Mouse (Mus musculus) lung, embryonic 14.5 days (tissue): ENCODE measurements around the gene Cd300ld. TPM values are rescaled to one million over a fixed set of nuclear protein-coding genes. Genes with fewer than 3 reads are reported as not detected.

Source experiments
- ATAC-seq: fragments of 200-750 bp; cut with Nextera tagmentation; 2 replicates; pipeline ENCODE4 v1.8.0; 2017; ENCODE audit warnings: mild to moderate bottlenecking, moderate TSS enrichment, moderate library complexity; ENCODE audit not compliant: insufficient read depth
- DNase-seq: peaks from one replicate; pipeline ENCODE4 v3.0.0-alpha.2; 2015
- H3K27ac ChIP-seq: fragments of 300-500 bp; sonication (generic); 2 replicates; pipeline ENCODE4 v1.5.1; 2014; ENCODE audit warnings: low read depth, mild to moderate bottlenecking, moderate library complexity
- H3K27me3 ChIP-seq: fragments of 300-500 bp; sonication (generic); 2 replicates; pipeline ENCODE4 v1.6.1; 2014; ENCODE audit warnings: low read length, control low read depth; ENCODE audit not compliant: insufficient read depth
- H3K36me3 ChIP-seq: fragments of 300-500 bp; sonication (generic); 2 replicates; pipeline ENCODE4 v1.6.1; 2014; ENCODE audit warnings: control low read depth; ENCODE audit not compliant: insufficient read depth
- H3K4me1 ChIP-seq: fragments of 300-500 bp; sonication (generic); 2 replicates; pipeline ENCODE4 v1.6.1; 2014; ENCODE audit warnings: antibody characterized with exemption, control low read depth; ENCODE audit not compliant: insufficient read depth
- H3K4me2 ChIP-seq: fragments of 300-500 bp; sonication (generic); 2 replicates; pipeline ENCODE4 v1.6.1; 2014; ENCODE audit warnings: mild to moderate bottlenecking
- H3K4me3 ChIP-seq: fragments of 300-500 bp; sonication (generic); 2 replicates; pipeline ENCODE4 v1.5.1; 2014; ENCODE audit warnings: low read depth, low read length
- H3K9ac ChIP-seq: fragments of 300-500 bp; sonication (generic); 2 replicates; pipeline ENCODE4 v1.6.1; 2014
- H3K9me3 ChIP-seq: fragments of 300-500 bp; sonication (generic); 2 replicates; pipeline ENCODE4 v1.6.1; 2016; ENCODE audit warnings: low read depth, low read length, control low read depth
- CTCF ChIP-seq: IDR thresholded peaks from 2 replicates; pipeline ENCODE4 v1.5.1; 2016; ENCODE audit warnings: antibody characterized with exemption, low read depth
- WGBS: fragments of 180-500 bp; shearing (Covaris S2); extraction: QIAGEN DNeasy Blood & Tissue Kit; methylation state at CpG from one replicate; pipeline ENCODE4 v1.1.7; 2014; 5-methylcytosine and 5-hydroxymethylcytosine counted together
- polyA plus RNA-seq: library from polyadenylated mRNA; unstranded; fragments of >200 nt; fragmentation: Nextera tagmentation; extraction: Ambion mirVana; gene quantifications from 2 replicates; pipeline ENCODE4 v1.2.1, GENCODE M21; 2014

Gene Cd300ld
- polyA plus RNA-seq, 1 experiment from 2014 or later = 0.29 TPM

GRCm38 (mm10) chr11:114972726-114973125 lies 17.0 kb downstream of the Cd300ld start:
- no peak for ATAC-seq
- no peak overlapping the region for H3K9ac ChIP-seq
- no peak overlapping the region for H3K4me2 ChIP-seq
- no peak for TF ChIP-seq CTCF
- no peaks in the 10 kb centered on the region for H3K27me3 ChIP-seq
- 70% methylated on average over 10 of the region's 10 CpGs for WGBS
- H3K4me3 ChIP-seq = no peak overlapping the region
- H3K9me3 ChIP-seq = peaks cover 3% of the 10 kb centered on the region; the same call in 1 of the 2 replicates
- no peaks in the 10 kb centered on the region for H3K36me3 ChIP-seq
- peak; percentile 14 for DNase-seq
- H3K27ac ChIP-seq = no peak overlapping the region
- no peaks in the 10 kb centered on the region for H3K4me1 ChIP-seq

DNA sequence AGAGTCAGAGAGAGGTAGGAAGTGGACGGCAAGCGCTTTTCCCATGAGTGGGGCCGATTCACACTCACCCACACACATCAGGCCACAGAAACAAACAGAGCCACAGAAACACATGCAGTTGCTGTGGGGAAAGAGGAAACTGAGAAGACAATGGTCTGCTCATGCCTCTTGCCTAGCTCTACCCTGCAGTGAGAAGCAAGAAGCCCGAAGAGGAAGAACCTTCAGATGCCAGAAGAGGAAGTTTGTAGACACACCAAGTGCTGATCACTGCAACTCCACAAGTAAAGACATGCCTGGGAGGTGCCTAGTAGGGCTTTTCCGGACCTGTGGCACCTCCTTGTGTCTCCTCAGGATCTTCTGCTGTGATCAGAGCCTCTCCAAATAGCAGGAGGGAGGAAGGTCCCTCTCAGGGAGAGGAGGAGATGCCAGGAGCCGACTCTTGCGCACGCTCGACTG lies 20.9 kb downstream of the Cd300ld start, which contains the start of gene Cd300c:
Cd300c (minus strand) TSS at position 406 of the 456 bp plus-strand sequence.
- 81% methylated on average over 9 of the region's 9 CpGs for WGBS
- Histone ChIP-seq H3K9me3 (peaks cover 3% of the 10 kb centered on the region; the same call in 1 of the 2 replicates), H3K9ac (no peak within 1 kb of the TSS), H3K36me3 (no peaks in the 10 kb centered on the region), H3K27ac (no peak within 1 kb of the TSS), H3K4me1 (no peaks in the 10 kb centered on the region), H3K4me3 (no peak within 1 kb of the TSS), H3K4me2 (no peak within 1 kb of the TSS), H3K27me3 (no peaks in the 10 kb centered on the region)
- DNase-seq (peak; percentile 1), ATAC-seq (no peak)
- no peak for TF ChIP-seq CTCF

DNA sequence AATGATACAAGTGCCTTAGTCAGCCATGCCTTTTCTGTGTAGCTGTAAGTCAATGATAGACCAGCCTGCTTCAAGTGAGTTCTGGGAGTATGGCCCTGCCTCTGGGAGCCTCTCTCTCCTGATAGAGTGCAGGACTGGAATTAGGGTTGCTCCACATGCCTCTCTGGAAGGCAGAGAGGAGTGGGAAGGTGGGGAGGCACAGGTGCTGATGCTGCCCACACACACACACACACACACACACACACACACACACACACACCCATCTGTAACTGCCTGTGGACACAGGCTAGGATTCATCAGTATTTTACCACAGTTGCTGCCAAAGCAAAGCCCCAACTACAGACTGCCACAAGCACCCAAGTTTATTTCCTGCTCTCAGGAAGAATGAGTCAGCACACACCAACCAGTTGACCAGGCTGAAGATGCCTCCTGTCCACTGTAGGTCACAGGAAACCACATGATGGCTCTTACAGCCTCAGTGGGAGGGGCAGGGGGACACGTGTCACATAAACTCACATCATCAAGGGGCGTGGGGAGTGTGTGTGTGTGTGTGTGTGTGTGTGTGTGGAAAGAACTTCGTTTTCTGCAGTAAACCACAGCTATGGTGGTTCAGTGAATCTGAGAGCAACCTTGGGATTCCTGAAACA lies 24.4 kb downstream of the Cd300ld start:
- no peak overlapping the region for H3K4me3 ChIP-seq
- no peaks in the 10 kb centered on the region for H3K4me1 ChIP-seq
- H3K36me3 ChIP-seq = no peaks in the 10 kb centered on the region
- WGBS = 39% methylated on average over 3 of the region's 3 CpGs
- no peaks in the 10 kb centered on the region for H3K27me3 ChIP-seq
- TF ChIP-seq CTCF = no peak
- no peak overlapping the region for H3K4me2 ChIP-seq
- H3K9me3 ChIP-seq = no peaks in the 10 kb centered on the region
- ATAC-seq (no peak), DNase-seq (peak; percentile 3)
- H3K27ac ChIP-seq = no peak overlapping the region
- H3K9ac ChIP-seq = no peak overlapping the region

DNA sequence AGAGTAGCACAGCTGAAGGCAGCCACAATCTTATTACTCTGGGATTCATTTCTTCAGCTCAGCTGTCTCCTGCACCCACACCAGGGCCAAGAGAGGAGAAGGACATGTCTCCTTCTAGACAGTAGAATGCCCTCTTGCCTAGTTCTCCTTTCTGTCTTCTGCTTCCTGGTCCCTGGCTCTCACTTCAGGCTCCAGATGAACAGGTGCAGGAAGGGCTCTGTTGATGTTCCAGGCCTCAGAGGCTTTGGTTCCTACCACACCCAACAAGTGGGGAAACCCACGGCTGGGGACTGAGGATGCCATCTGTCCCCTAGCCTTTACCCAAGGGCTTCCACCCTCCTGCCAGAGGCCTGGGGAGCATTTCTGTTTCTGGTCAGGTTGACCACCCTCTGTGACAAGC lies 29.4 kb downstream of the Cd300ld start:
- ATAC-seq (no peak), DNase-seq (no peak)
- H3K27ac ChIP-seq = no peak overlapping the region
- no peaks in the 10 kb centered on the region for H3K36me3 ChIP-seq
- no peaks in the 10 kb centered on the region for H3K9me3 ChIP-seq
- H3K9ac ChIP-seq = no peak overlapping the region
- H3K4me2 ChIP-seq = no peak overlapping the region
- no peak overlapping the region for H3K4me3 ChIP-seq
- 58% methylated on average over 1 of the region's 1 CpGs for WGBS
- no peaks in the 10 kb centered on the region for H3K4me1 ChIP-seq
- no peaks in the 10 kb centered on the region for H3K27me3 ChIP-seq
- TF ChIP-seq CTCF = no peak

DNA sequence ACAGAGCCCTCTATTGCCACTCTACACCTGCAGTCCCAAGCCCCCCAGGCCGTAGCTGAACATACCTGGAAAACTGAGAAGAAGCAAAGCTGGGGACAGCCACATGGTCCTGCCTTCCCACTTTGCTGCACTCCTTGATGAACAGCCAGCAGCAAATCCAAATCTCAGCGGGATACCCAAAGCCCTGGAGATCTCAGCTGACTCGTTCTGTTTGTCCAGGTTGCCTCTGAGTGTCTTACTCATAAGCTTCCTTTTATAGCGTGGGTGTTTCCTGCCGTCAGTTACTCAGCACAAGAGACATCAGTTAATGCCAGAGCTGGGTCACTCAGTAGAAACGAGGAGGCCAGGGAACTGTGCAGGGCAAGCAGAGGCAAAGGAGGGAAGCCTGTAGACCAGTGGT lies 55.6 kb downstream of the Cd300ld start, which contains the start of gene Cd300lb:
Cd300lb (minus strand) TSS at position 243 of the 400 bp plus-strand sequence.
- H3K4me2 ChIP-seq = no peak within 1 kb of the TSS
- no peaks in the 10 kb centered on the region for H3K27me3 ChIP-seq
- no peaks in the 10 kb centered on the region for H3K36me3 ChIP-seq
- H3K9me3 ChIP-seq = no peaks in the 10 kb centered on the region
- no peak for DNase-seq
- WGBS = 42% methylated on average over 6 of the region's 6 CpGs
- no peak for TF ChIP-seq CTCF
- H3K4me3 ChIP-seq = no peak within 1 kb of the TSS
- no peaks in the 10 kb centered on the region for H3K4me1 ChIP-seq
- no peak within 1 kb of the TSS for H3K27ac ChIP-seq
- ATAC-seq = no peak
- no peak within 1 kb of the TSS for H3K9ac ChIP-seq

GRCm38 (mm10) chr11:114933591-114933990 lies 56.1 kb downstream of the Cd300ld start:
- WGBS = 73% methylated on average over 4 of the region's 4 CpGs
- Histone ChIP-seq H3K4me2 (no peak overlapping the region), H3K4me3 (no peak overlapping the region), H3K9ac (no peak overlapping the region), H3K27ac (no peak overlapping the region), H3K4me1 (no peaks in the 10 kb centered on the region), H3K9me3 (no peaks in the 10 kb centered on the region), H3K27me3 (no peaks in the 10 kb centered on the region), H3K36me3 (no peaks in the 10 kb centered on the region)
- TF ChIP-seq CTCF = no peak
- DNase-seq (no peak), ATAC-seq (no peak)

Other genes starting within 250 kb of the Cd300ld start
- gene Kif19a, start 224.5 kb downstream of the Cd300ld start, polyA plus RNA-seq = 0.29 TPM in 1 of 2 replicates, not detected in the other
- 0.65 and 1.3 TPM in 2 replicates for gene Btbd17, start 194.0 kb downstream of the Cd300ld start, polyA plus RNA-seq
- gene Gpr142, start 191.0 kb downstream of the Cd300ld start, polyA plus RNA-seq = 0.28 TPM in 1 of 2 replicates, not detected in the other
- gene Gprc5c, start 138.8 kb downstream of the Cd300ld start, polyA plus RNA-seq = 34.7 and 39.2 TPM in 2 replicates
- gene Cd300a, start 99.9 kb downstream of the Cd300ld start, polyA plus RNA-seq = 0.75 and 1.7 TPM in 2 replicates
- gene Cd300lb, start 55.5 kb downstream of the Cd300ld start, polyA plus RNA-seq = 0.36 and 0.43 TPM in 2 replicates
- not detected in 2 replicates for gene Cd300c, start 20.8 kb downstream of the Cd300ld start, polyA plus RNA-seq
- gene Cd300c2, start 12.0 kb upstream of the Cd300ld start, polyA plus RNA-seq = 2.2 and 3.2 TPM in 2 replicates
- gene Cd300ld2, start 26.3 kb upstream of the Cd300ld start, polyA plus RNA-seq = not detected in 2 replicates
- gene Cd300ld4, start 37.1 kb upstream of the Cd300ld start, polyA plus RNA-seq = not detected in 2 replicates
- not detected in 2 replicates for gene Cd300ld5, start 47.8 kb upstream of the Cd300ld start, polyA plus RNA-seq
- gene Cd300ld3, start 58.5 kb upstream of the Cd300ld start, polyA plus RNA-seq = not detected in 2 replicates
- gene Cd300e, start 72.3 kb upstream of the Cd300ld start, polyA plus RNA-seq = not detected in 2 replicates
- 0.35 and 0.55 TPM in 2 replicates for gene Rab37, start 101.5 kb upstream of the Cd300ld start, polyA plus RNA-seq
- gene Cd300lf, start 144.1 kb upstream of the Cd300ld start, polyA plus RNA-seq = 0.91 and 1.1 TPM in 2 replicates
- gene Slc9a3r1, start 173.4 kb upstream of the Cd300ld start, polyA plus RNA-seq = 52.3 and 52.6 TPM in 2 replicates
- 11.4 and 14.3 TPM in 2 replicates for gene Tmem104, start 197.6 kb upstream of the Cd300ld start, polyA plus RNA-seq
- 17.9 and 18.7 TPM in 2 replicates for gene Nat9, start 197.9 kb upstream of the Cd300ld start, polyA plus RNA-seq